Mouse (Mus musculus) CH12.LX (cell line): Measurements from ENCODE around the gene Tshz2. TPM values are rescaled to one million over a fixed set of nuclear protein-coding genes. Genes with fewer than 3 reads are reported as not detected.

Source experiments
- DNase-seq: peaks from one replicate; pipeline ENCODE4 v3.0.0-alpha.2; 2013; ENCODE audit errors: extremely low read depth
- H3K27ac ChIP-seq: 2 replicates; pipeline ENCODE4 v1.5.1; 2012; ENCODE audit warnings: low read depth, mild to moderate bottlenecking, control low read depth, moderate library complexity; ENCODE audit not compliant: insufficient read depth
- H3K27me3 ChIP-seq: replicated peaks from 2 replicates; pipeline ENCODE3; 2012; ENCODE audit warnings: inconsistent platforms
- H3K36me3 ChIP-seq, 2 experiments: replicated peaks in 1 of 2; 2 replicates each; pipeline versions ENCODE3 to v1.6.1; 2012; ENCODE audit warnings: inconsistent platforms in 1 of 2, low read length in 1 of 2, mild to moderate bottlenecking in 1 of 2, mixed read lengths in 1 of 2, moderate library complexity in 1 of 2; ENCODE audit not compliant: control insufficient read depth in 1 of 2, insufficient read depth in 1 of 2
- H3K4me1 ChIP-seq, 2 experiments: 2 replicates each; pipeline ENCODE4 v1.6.1; 2012; ENCODE audit warnings: inconsistent platforms in 1 of 2, moderate library complexity in 1 of 2; ENCODE audit not compliant: insufficient read depth in 2 of 2, control insufficient read depth in 1 of 2
- H3K4me2 ChIP-seq: 2 replicates; pipeline ENCODE4 v1.6.1; 2012; ENCODE audit warnings: low read depth, mild to moderate bottlenecking, control low read depth; ENCODE audit not compliant: poor library complexity, insufficient read depth, severe bottlenecking
- H3K4me3 ChIP-seq, 3 experiments: fragments of 150-350 bp in 1 of 3; sonication (generic) in 1 of 3; replicated peaks in 1 of 3; 2 replicates each; pipeline versions ENCODE3 to v1.5.1; 2011 to 2012; ENCODE audit warnings: low read depth in 2 of 3, low read length in 2 of 3, mild to moderate bottlenecking in 2 of 3, moderate library complexity in 2 of 3, control low read depth in 1 of 3, improper control_type of control experiment in 1 of 3, inconsistent platforms in 1 of 3, mixed read lengths in 1 of 3; ENCODE audit not compliant: poor library complexity in 1 of 3
- H3K79me2 ChIP-seq: replicated peaks from 2 replicates; pipeline ENCODE4 v1.6.1; 2012; ENCODE audit warnings: mild to moderate bottlenecking, moderate library complexity; ENCODE audit not compliant: control insufficient read depth, poor library complexity, insufficient read depth, severe bottlenecking; ENCODE audit errors: extremely low read depth
- H3K9ac ChIP-seq: 2 replicates; pipeline ENCODE4 v1.6.1; 2012; ENCODE audit warnings: low read depth, mild to moderate bottlenecking, control low read depth, moderate library complexity; ENCODE audit not compliant: insufficient read depth
- H3K9me3 ChIP-seq: replicated peaks from 2 replicates; pipeline ENCODE3; 2012; ENCODE audit warnings: low read length, inconsistent platforms, mixed read lengths
- BHLHE40 ChIP-seq: IDR thresholded peaks from 2 replicates; pipeline ENCODE4 v1.6.1; 2011; ENCODE audit warnings: mild to moderate bottlenecking, low read depth, low read length, improper control_type of control experiment
- HCFC1 ChIP-seq: IDR thresholded peaks from 2 replicates; pipeline ENCODE4 v1.6.1; 2012; ENCODE audit warnings: low read depth, mild to moderate bottlenecking, inconsistent platforms, low read length, improper control_type of control experiment
- JUN ChIP-seq: IDR thresholded peaks from 2 replicates; pipeline ENCODE4 v1.6.1; 2011; ENCODE audit warnings: low read depth, mild to moderate bottlenecking, low read length, improper control_type of control experiment, moderate library complexity; ENCODE audit not compliant: insufficient read depth
- MEF2A ChIP-seq: IDR thresholded peaks from 2 replicates; pipeline ENCODE4 v1.6.1; 2014; ENCODE audit warnings: low read depth, mild to moderate bottlenecking, inconsistent platforms, low read length, improper control_type of control experiment, borderline replicate concordance
- MYC ChIP-seq: IDR thresholded peaks from 2 replicates; pipeline ENCODE4 v1.6.1; 2011; ENCODE audit warnings: low read depth, mild to moderate bottlenecking, improper control_type of control experiment, low read length
- NELFE ChIP-seq: IDR thresholded peaks from 2 replicates; pipeline ENCODE4 v1.6.1; 2011; ENCODE audit warnings: low read depth, low read length, improper control_type of control experiment
- POLR2A ChIP-seq: IDR thresholded peaks from 2 replicates; pipeline ENCODE4 v1.6.1; 2011; ENCODE audit warnings: low read depth, mild to moderate bottlenecking, improper control_type of control experiment, low read length
- POLR2AphosphoS2 ChIP-seq: IDR thresholded peaks from 2 replicates; pipeline ENCODE4 v1.6.1; 2011; ENCODE audit warnings: low read depth, low read length, improper control_type of control experiment
- RAD21 ChIP-seq: IDR thresholded peaks from 2 replicates; pipeline ENCODE4 v1.6.1; 2011; ENCODE audit warnings: low read depth, mild to moderate bottlenecking, low read length, improper control_type of control experiment, moderate library complexity
- USF1 ChIP-seq: IDR thresholded peaks from 2 replicates; pipeline ENCODE4 v1.6.1; 2014; ENCODE audit warnings: low read depth, mild to moderate bottlenecking, inconsistent platforms, low read length, improper control_type of control experiment
- ZMIZ1 ChIP-seq: IDR thresholded peaks from 2 replicates; pipeline ENCODE4 v1.6.1; 2012; ENCODE audit warnings: low read depth, mild to moderate bottlenecking, inconsistent platforms, low read length, improper control_type of control experiment
- dilution Hi-C: fragments of 300-500 bp; cut with MboI; formaldehyde crosslinking; loops from 2 replicates; pipeline ENCODE4 v1.14.3; 2020; ENCODE audit warnings: low sequenced_read_pairs; ENCODE audit not compliant: extremely low pct_unique_long_range_greater_than_20kb, extremely low pct_ligation_motif_present
- in situ Hi-C: fragments of 300-500 bp; cut with MboI; formaldehyde crosslinking; loops from 3 replicates; pipeline ENCODE4 v1.14.3; 2019; ENCODE audit warnings: low sequenced_read_pairs, low pct_ligation_motif_present, low pct_unique_long_range_greater_than_20kb, mixed read lengths
- polyA plus RNA-seq: library from polyadenylated mRNA; unstranded; fragments of >175 nt; gene quantifications from 2 replicates; pipeline ENCODE4 v1.2.1, GENCODE M21; 2012; ENCODE audit warnings: low read depth; ENCODE audit not compliant: insufficient read length
- total RNA-seq, 2 experiments: library from RNA; depleted of rRNA; stranded (reverse); fragments of 300-350 nt in 1 of 2; fragments of >200 nt in 1 of 2; gene quantifications; 2 replicates each; pipeline ENCODE4 v1.2.3; 2012 to 2014

The Tshz2 gene
- total RNA-seq (2012; rRNA removed) (not detected in 2 replicates), total RNA-seq (2014; rRNA removed) (not detected in 2 replicates), polyA plus RNA-seq (not detected in 2 replicates)

- peaks cover 88% of the 10 kb centered on the region for H3K9me3 ChIP-seq
- dilution Hi-C loops, result no loop called here
- no peak within 1 kb of the TSS for H3K4me3 ChIP-seq
- no peaks in the 10 kb centered on the region for H3K36me3 ChIP-seq
- in situ Hi-C loops, result no loop called here
- no peak within 1 kb of the TSS for H3K9ac ChIP-seq
- no peaks in the 10 kb centered on the region for H3K27me3 ChIP-seq
- no peak within 1 kb of the TSS for H3K4me2 ChIP-seq
- no peaks in the 10 kb centered on the region for H3K79me2 ChIP-seq
- no peak for DNase-seq
- no peaks in the 10 kb centered on the region for H3K4me1 ChIP-seq
- TF ChIP-seq ZMIZ1, result no peak
- TF ChIP-seq USF1, result no peak
- no peak for TF ChIP-seq MYC
- TF ChIP-seq, all 38 proteins: peak for 0
- no peak within 1 kb of the TSS for H3K27ac ChIP-seq
Observed at GRCm38 (mm10) chr2:169632338-169633151, at the start of gene Tshz2. TSS of gene Tshz2 (plus strand) at chr2:169633013.

- Histone ChIP-seq H3K4me3 (no peak overlapping the region), H3K4me1 (no peaks in the 10 kb centered on the region), H3K36me3 (no peaks in the 10 kb centered on the region), H3K27ac (no peak overlapping the region), H3K4me2 (no peak overlapping the region), H3K79me2 (no peaks in the 10 kb centered on the region), H3K9ac (no peak overlapping the region), H3K9me3 (peaks cover 76% of the 10 kb centered on the region), H3K27me3 (no peaks in the 10 kb centered on the region)
- TF ChIP-seq POLR2A, result no peak
- no peak for TF ChIP-seq USF1
- no peak for TF ChIP-seq BHLHE40
- no peak for TF ChIP-seq POLR2AphosphoS2
- no peak for DNase-seq
- in situ Hi-C loops, result no loop called here
- dilution Hi-C loops, result no loop called here
Observed at GRCm38 (mm10) chr2:169583476-169583875, 49.3 kb upstream of the Tshz2 start.

- Histone ChIP-seq H3K4me3 (no peak overlapping the region), H3K27ac (no peak overlapping the region), H3K9ac (no peak overlapping the region), H3K4me2 (no peak overlapping the region), H3K9me3 (peaks cover 76% of the 10 kb centered on the region), H3K27me3 (no peaks in the 10 kb centered on the region), H3K36me3 (no peaks in the 10 kb centered on the region), H3K4me1 (no peaks in the 10 kb centered on the region), H3K79me2 (no peaks in the 10 kb centered on the region)
- dilution Hi-C loops, result no loop called here
- DNase-seq, result no peak
- TF ChIP-seq RAD21, result no peak
- TF ChIP-seq NELFE, result no peak
- no peak for TF ChIP-seq ZMIZ1
- no peak for TF ChIP-seq HCFC1
- TF ChIP-seq MEF2A, result no peak
- no peak for TF ChIP-seq JUN
- no peak for TF ChIP-seq USF1
- no peak for TF ChIP-seq POLR2A
- in situ Hi-C loops, result no loop called here
Observed at GRCm38 (mm10) chr2:169584745-169585456, 47.9 kb upstream of the Tshz2 start.
